Mouse (Mus musculus): ENCODE results near the gene Cdkal1.

Gene Cdkal1

GRCm38 (mm10) chr13:29184545-29184944 is 670.9 kb downstream of the Cdkal1 start:
- H3K9me3 ChIP-seq (ENCODE audit: low read length) = no peaks in the 10 kb centered on the region
- TF ChIP-seq CTCF (conservative IDR thresholded peaks at IDR 0.05; ENCODE audit: low read length) (no peak), NANOG (IDR thresholded peaks at IDR 0.05; ENCODE audit: borderline replicate concordance, low read length) (no peak), POU5F1 (IDR thresholded peaks at IDR 0.05; ENCODE audit: borderline replicate concordance, low read length) (no peak)
- H3K36me3 ChIP-seq (ENCODE audit: insufficient read depth, low read length) = no peaks in the 10 kb centered on the region
- H3K4me1 ChIP-seq (replicated peaks; ENCODE audit: low read depth, low read length) = no peaks in the 10 kb centered on the region
- no peaks in the 10 kb centered on the region for H3K27me3 ChIP-seq (ENCODE audit: insufficient read depth, low read length)
- no peak overlapping the region for H3K4me3 ChIP-seq (replicated peaks; ENCODE audit: low read length)

- no peaks in the 10 kb centered on the region for H3K36me3 ChIP-seq (ENCODE audit: insufficient read depth, low read length)
- no peak for TF ChIP-seq POU5F1 (IDR thresholded peaks at IDR 0.05; ENCODE audit: borderline replicate concordance, low read length)
- TF ChIP-seq CTCF (conservative IDR thresholded peaks at IDR 0.05; ENCODE audit: low read length) = no peak
- TF ChIP-seq NANOG (IDR thresholded peaks at IDR 0.05; ENCODE audit: borderline replicate concordance, low read length) = no peak
- H3K27me3 ChIP-seq (ENCODE audit: insufficient read depth, low read length) = no peaks in the 10 kb centered on the region
- no peak overlapping the region for H3K4me3 ChIP-seq (replicated peaks; ENCODE audit: low read length)
- H3K4me1 ChIP-seq (replicated peaks; ENCODE audit: low read depth, low read length) = peaks cover 5% of the 10 kb centered on the region; the same call in 1 of the 2 replicates
- H3K9me3 ChIP-seq (ENCODE audit: low read length) = no peaks in the 10 kb centered on the region
These were observed 675.6 kb downstream of the Cdkal1 start for GRCm38 (mm10) chr13:29179861-29180260.

- peaks cover 5% of the 10 kb centered on the region; the same call in 1 of the 2 replicates for H3K4me1 ChIP-seq (replicated peaks; ENCODE audit: low read depth, low read length)
- no peaks in the 10 kb centered on the region for H3K36me3 ChIP-seq (ENCODE audit: insufficient read depth, low read length)
- no peak overlapping the region for H3K4me3 ChIP-seq (replicated peaks; ENCODE audit: low read length)
- TF ChIP-seq CTCF (conservative IDR thresholded peaks at IDR 0.05; ENCODE audit: low read length) (no peak), NANOG (IDR thresholded peaks at IDR 0.05; ENCODE audit: borderline replicate concordance, low read length) (no peak), POU5F1 (IDR thresholded peaks at IDR 0.05; ENCODE audit: borderline replicate concordance, low read length) (no peak)
- H3K9me3 ChIP-seq (ENCODE audit: low read length) = no peaks in the 10 kb centered on the region
- no peaks in the 10 kb centered on the region for H3K27me3 ChIP-seq (ENCODE audit: insufficient read depth, low read length)
These were observed 676.2 kb downstream of the Cdkal1 start for GRCm38 (mm10) chr13:29179260-29179659.

GRCm38 (mm10) chr13:29177889-29178486 is 677.5 kb downstream of the Cdkal1 start:
- no peak overlapping the region for H3K4me3 ChIP-seq (replicated peaks; ENCODE audit: low read length)
- TF ChIP-seq POU5F1 (IDR thresholded peaks at IDR 0.05; ENCODE audit: borderline replicate concordance, low read length) (no peak), NANOG (IDR thresholded peaks at IDR 0.05; ENCODE audit: borderline replicate concordance, low read length) (no peak)
- no peaks in the 10 kb centered on the region for H3K9me3 ChIP-seq (ENCODE audit: low read length)
- H3K27me3 ChIP-seq (ENCODE audit: insufficient read depth, low read length) = no peaks in the 10 kb centered on the region
- H3K4me1 ChIP-seq (replicated peaks; ENCODE audit: low read depth, low read length) = peaks cover 5% of the 10 kb centered on the region; the same call in 1 of the 2 replicates
- no peaks in the 10 kb centered on the region for H3K36me3 ChIP-seq (ENCODE audit: insufficient read depth, low read length)

GRCm38 (mm10) chr13:29169356-29169755 is 686.1 kb downstream of the Cdkal1 start:
- H3K4me1 ChIP-seq (replicated peaks; ENCODE audit: low read depth, low read length) = no peaks in the 10 kb centered on the region
- 0 out of 2 replicates have a peak, but pooled peaks cover 2% of the 10 kb centered on the region for H3K27me3 ChIP-seq (ENCODE audit: insufficient read depth, low read length)
- no peaks in the 10 kb centered on the region for H3K36me3 ChIP-seq (ENCODE audit: insufficient read depth, low read length)
- H3K9me3 ChIP-seq (ENCODE audit: low read length) = no peaks in the 10 kb centered on the region
- TF ChIP-seq CTCF (conservative IDR thresholded peaks at IDR 0.05; ENCODE audit: low read length) (no peak), NANOG (IDR thresholded peaks at IDR 0.05; ENCODE audit: borderline replicate concordance, low read length) (no peak), POU5F1 (IDR thresholded peaks at IDR 0.05; ENCODE audit: borderline replicate concordance, low read length) (no peak)
- H3K4me3 ChIP-seq (replicated peaks; ENCODE audit: low read length) = no peak overlapping the region

GRCm38 (mm10) chr13:29164845-29165524 is 690.5 kb downstream of the Cdkal1 start:
- Histone ChIP-seq H3K27me3 (ENCODE audit: insufficient read depth, low read length) (no peaks in the 10 kb centered on the region), H3K9me3 (ENCODE audit: low read length) (no peaks in the 10 kb centered on the region), H3K36me3 (ENCODE audit: insufficient read depth, low read length) (no peaks in the 10 kb centered on the region), H3K4me3 (replicated peaks; ENCODE audit: low read length) (no peak overlapping the region), H3K4me1 (replicated peaks; ENCODE audit: low read depth, low read length) (no peaks in the 10 kb centered on the region)
- TF ChIP-seq NANOG (IDR thresholded peaks at IDR 0.05; ENCODE audit: borderline replicate concordance, low read length) = no peak
- no peak for TF ChIP-seq CTCF (conservative IDR thresholded peaks at IDR 0.05; ENCODE audit: low read length)
- no peak for TF ChIP-seq POU5F1 (IDR thresholded peaks at IDR 0.05; ENCODE audit: borderline replicate concordance, low read length)

- no peak for TF ChIP-seq NANOG (IDR thresholded peaks at IDR 0.05; ENCODE audit: borderline replicate concordance, low read length)
- TF ChIP-seq POU5F1 (IDR thresholded peaks at IDR 0.05; ENCODE audit: borderline replicate concordance, low read length) = no peak
- TF ChIP-seq CTCF (conservative IDR thresholded peaks at IDR 0.05; ENCODE audit: low read length) = no peak
These were observed 692.5 kb downstream of the Cdkal1 start for GRCm38 (mm10) chr13:29162867-29163514.

GRCm38 (mm10) chr13:29162444-29162843 is 693.0 kb downstream of the Cdkal1 start:
- Histone ChIP-seq H3K9me3 (ENCODE audit: low read length) (no peaks in the 10 kb centered on the region), H3K27me3 (ENCODE audit: insufficient read depth, low read length) (no peaks in the 10 kb centered on the region)

More at GRCm38 (mm10) chr13:29162867-29163514, 692.5 kb downstream of the Cdkal1 start:
- Histone ChIP-seq H3K4me3 (replicated peaks; ENCODE audit: low read length) (no peak overlapping the region), H3K36me3 (ENCODE audit: insufficient read depth, low read length) (no peaks in the 10 kb centered on the region), H3K4me1 (replicated peaks; ENCODE audit: low read depth, low read length) (no peaks in the 10 kb centered on the region), H3K27me3 (ENCODE audit: insufficient read depth, low read length) (no peaks in the 10 kb centered on the region), H3K9me3 (ENCODE audit: low read length) (no peaks in the 10 kb centered on the region)

More at GRCm38 (mm10) chr13:29162444-29162843, 693.0 kb downstream of the Cdkal1 start:
- TF ChIP-seq CTCF (conservative IDR thresholded peaks at IDR 0.05; ENCODE audit: low read length) (no peak), POU5F1 (IDR thresholded peaks at IDR 0.05; ENCODE audit: borderline replicate concordance, low read length) (no peak), NANOG (IDR thresholded peaks at IDR 0.05; ENCODE audit: borderline replicate concordance, low read length) (no peak)
- no peaks in the 10 kb centered on the region for H3K4me1 ChIP-seq (replicated peaks; ENCODE audit: low read depth, low read length)
- H3K4me3 ChIP-seq (replicated peaks; ENCODE audit: low read length) = no peak overlapping the region
- no peaks in the 10 kb centered on the region for H3K36me3 ChIP-seq (ENCODE audit: insufficient read depth, low read length)

Data from E14TG2a.4 (cell line).